Mouse (Mus musculus): ENCODE measurements around the gene Vmn2r14. TPM values are rescaled to one million over a fixed set of nuclear protein-coding genes. Genes with fewer than 3 reads are reported as not detected.

Gene Vmn2r14
- polyA plus RNA-seq (2015; fragmentation: Nextera tagmentation; extraction: Ambion mirVana): not detected in 2 replicates

GRCm38 (mm10) chr5:109224608-109225007, at the start of gene Vmn2r14:
TSS of gene Vmn2r14 (minus strand) at chr5:109224708.

GRCm38 (mm10) chr5:109192099-109192498, 32.4 kb downstream of the Vmn2r14 start, which contains the start of gene Vmn2r13:
TSS of gene Vmn2r13 (minus strand) at chr5:109192199.

Other genes starting within 250 kb of the Vmn2r14 start
- not detected in 2 replicates for gene Vmn2r10, start 218.2 kb downstream of the Vmn2r14 start, polyA plus RNA-seq (2015; fragmentation: Nextera tagmentation; extraction: Ambion mirVana)
- gene Vmn2r11, start 165.1 kb downstream of the Vmn2r14 start, polyA plus RNA-seq (2015; fragmentation: Nextera tagmentation; extraction: Ambion mirVana): not detected in 2 replicates
- not detected in 2 replicates for gene Vmn2r12, start 126.8 kb downstream of the Vmn2r14 start, polyA plus RNA-seq (2015; fragmentation: Nextera tagmentation; extraction: Ambion mirVana)
- gene Vmn2r13, start 32.5 kb downstream of the Vmn2r14 start, polyA plus RNA-seq (2015; fragmentation: Nextera tagmentation; extraction: Ambion mirVana): not detected in 2 replicates
- not detected in 2 replicates for gene Vmn2r15, start 72.9 kb upstream of the Vmn2r14 start, polyA plus RNA-seq (2015; fragmentation: Nextera tagmentation; extraction: Ambion mirVana)
- gene Vmn2r16, start 105.5 kb upstream of the Vmn2r14 start, polyA plus RNA-seq (2015; fragmentation: Nextera tagmentation; extraction: Ambion mirVana): not detected in 2 replicates
- not detected in 2 replicates for gene Vmn2r17, start 195.0 kb upstream of the Vmn2r14 start, polyA plus RNA-seq (2015; fragmentation: Nextera tagmentation; extraction: Ambion mirVana)

Measured in neural tube, postnatal 0 days (tissue).